Mouse (Mus musculus) gastrocnemius, postnatal 10 days (tissue): ENCODE measurements at regions not wholly inside any gene's neighbourhood (a gene's known extent, or its start where the extent isn't known, plus 50 kb on each side); places are given as distances from the start of the nearest gene placed in this dataset.

Experiments
- DNase-seq: peaks from one replicate; pipeline ENCODE4 v3.0.0; 2021; ENCODE audit warnings: mixed read lengths

DNA sequence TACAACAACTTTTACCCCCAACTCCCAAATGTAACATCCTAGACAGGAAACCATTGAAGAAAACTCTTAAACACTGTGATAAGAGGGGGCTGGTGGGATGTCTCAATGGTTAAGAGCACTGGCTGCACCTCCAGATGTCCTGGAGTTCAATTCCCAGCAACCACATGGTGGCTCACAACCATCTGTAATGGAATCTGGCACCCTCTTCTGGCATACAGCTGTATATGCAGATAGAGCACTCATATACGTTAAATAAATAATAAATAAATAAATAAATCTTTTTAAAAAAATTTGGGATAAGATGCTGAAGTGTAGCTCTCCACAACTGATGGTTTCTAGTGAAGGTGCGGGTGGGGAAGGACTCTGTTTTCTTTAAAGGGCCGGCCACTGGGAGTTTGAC, 69.3 kb downstream of the Kctd15 start:
- no peak for DNase-seq

DNA sequence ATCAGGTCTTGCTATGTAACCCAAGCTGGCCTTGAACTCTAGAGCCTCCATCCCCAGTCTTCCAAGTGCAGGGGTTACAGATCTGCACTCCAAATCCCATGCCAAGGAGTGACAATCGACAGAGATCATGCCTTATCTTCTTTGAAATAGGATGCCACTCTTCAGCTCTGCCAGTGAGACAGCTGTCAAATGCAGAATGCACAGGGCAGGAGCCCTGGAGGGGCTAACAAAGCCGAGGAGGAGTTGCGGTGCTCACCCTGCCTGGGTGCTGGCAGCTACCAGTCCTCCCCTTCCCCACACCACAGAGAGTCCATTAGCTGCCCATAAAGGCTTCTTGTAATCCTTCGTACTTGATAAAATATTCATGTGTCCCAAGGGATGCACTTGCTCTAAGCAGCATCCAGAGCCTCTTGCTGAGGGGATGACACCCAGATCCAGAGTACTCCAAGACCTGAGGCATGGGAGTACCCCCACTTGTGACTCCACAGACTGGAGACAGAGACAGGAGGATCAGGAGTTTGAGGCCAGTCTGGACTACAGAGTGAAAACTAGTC, 71.1 kb downstream of the Kctd15 start:
- DNase-seq, result no peak

DNA sequence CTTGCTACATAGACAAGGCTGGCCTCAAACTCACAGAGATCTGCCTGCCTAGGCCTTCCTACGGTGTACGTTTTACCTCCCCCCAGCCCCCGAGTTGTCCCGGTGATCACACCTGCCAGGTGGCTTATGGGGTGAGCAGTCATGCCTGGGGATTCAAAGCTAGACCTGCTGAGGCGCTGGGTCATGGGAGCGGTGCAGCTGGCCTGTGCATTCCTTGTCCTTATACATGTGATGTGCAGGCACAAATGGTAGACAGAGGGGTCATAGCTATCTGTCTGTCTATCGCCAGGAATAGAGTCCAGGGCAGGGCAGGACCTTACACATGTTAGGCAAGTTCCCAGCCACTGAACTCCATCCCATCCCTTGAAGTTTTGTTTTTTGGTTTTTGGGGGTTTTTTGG, 71.7 kb downstream of the Kctd15 start:
- DNase-seq, result no peak

DNA sequence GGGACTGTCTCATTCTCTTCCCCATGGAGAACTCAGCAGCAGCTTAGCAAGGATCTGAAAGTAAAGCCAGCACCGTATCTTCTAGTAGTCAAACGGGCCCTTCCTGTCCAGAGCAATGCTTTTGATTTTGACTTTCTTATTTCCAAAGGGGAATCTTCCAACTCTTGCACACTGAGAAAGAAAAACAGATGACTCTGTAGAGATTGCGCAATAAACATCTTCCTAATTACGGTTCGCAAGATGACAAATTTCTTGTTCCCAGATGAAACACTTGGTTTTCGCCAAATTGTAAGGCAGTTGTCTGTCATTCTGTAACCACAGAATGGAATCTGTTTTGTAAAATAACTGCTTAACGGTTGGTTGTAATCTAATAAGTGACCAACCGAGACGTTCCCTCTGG, 75.7 kb downstream of the Kctd15 start:
- DNase-seq, result no peak

DNA sequence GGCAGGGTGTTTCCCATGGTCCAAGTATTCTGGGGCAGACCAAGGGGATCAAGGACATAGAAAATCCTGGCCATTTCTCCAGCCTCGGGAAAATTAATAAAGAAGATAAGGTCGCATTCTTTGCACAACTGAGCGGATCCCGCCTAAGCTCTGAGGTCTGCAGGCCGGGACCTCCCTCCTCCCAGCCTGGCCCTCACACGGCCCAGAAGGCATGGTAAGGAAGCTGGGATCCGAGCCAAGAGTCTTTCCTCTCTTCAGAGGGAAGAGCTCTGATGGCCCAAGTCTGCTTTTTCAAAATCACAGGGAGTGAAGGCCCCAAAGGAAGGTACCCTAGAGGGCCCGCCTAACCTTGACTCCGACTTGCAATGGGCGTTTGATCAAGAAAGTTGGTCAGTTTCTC, 85.2 kb downstream of the Kctd15 start:
- DNase-seq, result peak; percentile 26

DNA sequence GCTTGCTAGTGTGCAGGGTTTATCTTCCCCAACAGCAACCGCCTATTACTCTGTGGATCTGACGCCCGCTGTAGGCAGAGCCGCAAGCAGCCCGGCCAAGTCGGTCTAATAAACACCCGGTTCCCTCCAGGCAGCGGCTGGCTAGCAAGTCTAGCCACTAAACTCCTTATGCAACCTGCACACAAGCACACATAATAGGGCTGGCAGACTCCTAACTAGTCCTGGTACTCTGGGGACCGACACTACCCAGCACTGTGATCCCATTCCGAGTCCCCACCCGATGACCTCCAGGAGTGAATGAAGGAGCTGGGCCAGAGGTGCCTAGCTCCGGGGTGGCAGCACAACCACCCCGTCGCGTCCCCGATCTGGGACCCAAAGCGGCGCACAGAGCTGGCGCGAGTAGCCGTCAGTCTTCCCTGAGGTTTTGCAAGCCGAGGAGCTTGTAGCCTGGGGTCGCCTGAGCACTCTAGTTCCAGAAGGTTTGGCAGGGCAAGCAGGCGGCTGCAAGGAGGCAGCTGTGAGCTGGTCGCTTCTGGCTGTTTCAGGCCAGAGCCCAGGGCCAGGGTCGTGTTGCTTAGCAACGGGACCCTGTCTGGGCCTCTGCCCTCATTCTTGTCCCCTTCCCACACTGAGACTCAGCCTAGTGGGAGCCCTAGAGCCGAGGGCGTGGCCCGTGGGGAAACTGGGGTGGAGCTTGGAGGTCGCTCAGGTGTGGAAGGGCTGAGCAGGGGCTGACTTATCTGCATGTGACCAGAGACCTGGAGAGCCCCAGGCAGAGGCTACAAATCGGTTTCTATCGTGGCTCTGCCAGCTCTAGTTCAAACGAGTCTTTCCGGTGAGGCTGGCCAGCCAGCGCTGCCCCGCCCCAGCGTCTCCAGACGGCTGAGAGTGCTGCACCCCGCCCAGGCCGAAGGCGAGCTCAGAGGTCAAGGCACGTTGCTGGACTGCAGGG, 86.1 kb downstream of the Kctd15 start:
- DNase-seq, result peak; percentile 60

DNA sequence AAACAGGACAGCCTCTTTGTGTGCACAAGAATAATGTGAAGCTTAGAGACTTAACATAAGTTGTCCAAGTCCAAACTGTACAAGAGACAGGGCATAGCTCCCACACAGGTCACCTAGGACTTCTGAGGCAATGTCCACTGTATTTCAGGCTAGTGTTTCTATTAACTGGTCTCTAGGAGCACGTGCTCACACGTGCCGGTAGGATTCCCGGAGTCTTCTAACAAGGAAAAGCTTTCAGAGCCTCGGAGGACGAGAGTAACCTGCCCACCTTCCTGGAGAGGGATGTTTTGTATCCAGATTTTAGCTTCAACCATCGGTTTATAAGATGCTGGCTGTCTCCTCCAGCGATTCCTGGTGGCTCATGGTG, 86.8 kb downstream of the Kctd15 start:
- no peak for DNase-seq

DNA sequence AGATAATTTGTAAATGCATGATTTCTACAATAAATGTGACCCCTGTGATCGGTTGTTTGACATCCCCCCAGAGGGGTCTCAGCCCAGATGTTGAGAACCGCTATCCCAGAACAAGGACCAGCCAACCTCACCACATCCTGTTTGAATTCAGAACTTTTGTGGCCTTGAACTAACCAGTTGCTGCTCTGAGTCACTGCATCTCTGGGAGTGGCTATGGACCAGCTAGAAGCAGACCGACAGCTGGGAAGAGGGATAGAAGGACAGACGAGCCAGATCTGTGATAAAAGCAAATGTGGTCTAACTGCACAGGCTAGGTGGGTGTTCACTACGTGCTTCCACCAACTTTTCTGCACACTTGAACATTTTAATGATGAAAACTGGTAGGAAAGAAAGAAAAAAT, 89.0 kb downstream of the Kctd15 start:
- no peak for DNase-seq

DNA sequence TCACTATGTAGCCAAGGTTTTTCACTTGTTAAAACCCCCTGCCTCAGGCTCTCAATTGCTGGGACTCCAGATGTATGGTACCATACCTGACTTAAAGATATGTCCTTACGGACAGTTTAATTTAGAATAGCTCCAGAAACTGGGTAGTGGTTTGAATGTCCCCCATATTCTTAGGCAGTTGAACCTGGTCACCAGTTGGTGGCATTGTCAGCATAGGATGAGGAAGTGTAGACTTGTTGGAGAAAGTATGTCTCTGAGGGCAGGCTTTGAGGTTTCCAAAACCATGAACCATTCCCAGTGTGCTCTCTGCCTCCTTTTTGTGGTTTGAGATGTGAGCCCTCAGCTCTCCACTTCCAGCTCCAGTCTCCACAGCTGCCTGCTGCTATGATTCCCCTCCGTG, 94.4 kb downstream of the Kctd15 start:
- no peak for DNase-seq

DNA sequence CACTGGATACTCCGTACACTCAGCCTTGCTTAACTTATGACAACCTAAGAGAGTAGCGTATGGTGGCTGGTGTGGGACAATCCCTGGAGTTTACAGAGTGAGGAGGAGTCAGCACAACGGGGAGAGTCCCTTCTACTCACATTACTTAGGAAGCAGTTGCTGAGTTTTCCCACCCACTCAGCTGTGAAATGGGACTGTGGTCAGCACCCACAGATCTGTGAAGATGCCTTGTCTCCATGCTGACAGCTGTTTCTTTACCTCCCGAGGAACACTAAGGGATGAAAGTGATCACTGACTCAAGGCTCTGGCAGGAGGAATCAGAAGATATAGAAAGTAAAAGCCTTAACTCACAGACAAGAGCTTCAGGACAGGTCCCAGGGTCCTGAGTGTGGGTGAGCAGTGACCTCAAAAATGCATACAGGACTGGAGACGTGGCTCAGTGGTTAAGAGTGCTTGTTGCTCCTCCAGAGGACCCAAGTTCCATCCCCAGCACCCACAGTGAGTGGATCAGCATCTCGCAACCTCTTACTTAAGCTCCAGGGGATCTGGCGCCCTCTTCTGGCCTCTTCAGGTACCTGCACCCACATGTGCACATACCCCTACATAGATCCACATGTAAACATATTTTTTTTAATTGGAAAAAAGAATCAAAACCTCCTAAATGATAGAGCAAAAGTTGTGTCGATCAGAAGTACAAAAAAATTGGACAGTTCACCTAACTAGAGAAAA, 97.8 kb downstream of the Kctd15 start:
- DNase-seq, result no peak

DNA sequence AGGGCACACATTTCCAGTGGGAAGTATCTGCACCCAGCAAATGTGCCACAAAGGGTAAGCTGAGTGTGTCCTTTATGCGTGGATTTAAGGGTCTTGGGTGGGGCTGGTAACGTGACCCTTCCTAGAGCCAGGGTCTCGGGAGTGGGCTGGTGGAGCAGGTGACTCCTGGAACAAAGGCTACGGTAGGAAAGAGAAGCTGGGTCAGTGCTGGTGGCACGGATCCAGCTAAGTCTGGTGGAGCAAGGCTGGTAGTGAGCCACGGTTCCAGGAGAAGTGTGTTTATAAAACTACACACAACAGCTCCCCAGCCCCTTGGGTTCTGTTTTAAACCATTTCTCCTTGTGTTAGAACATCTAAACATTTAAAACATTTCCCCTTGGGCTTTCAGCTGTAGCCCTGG, 101.3 kb downstream of the Kctd15 start:
- DNase-seq, result no peak

DNA sequence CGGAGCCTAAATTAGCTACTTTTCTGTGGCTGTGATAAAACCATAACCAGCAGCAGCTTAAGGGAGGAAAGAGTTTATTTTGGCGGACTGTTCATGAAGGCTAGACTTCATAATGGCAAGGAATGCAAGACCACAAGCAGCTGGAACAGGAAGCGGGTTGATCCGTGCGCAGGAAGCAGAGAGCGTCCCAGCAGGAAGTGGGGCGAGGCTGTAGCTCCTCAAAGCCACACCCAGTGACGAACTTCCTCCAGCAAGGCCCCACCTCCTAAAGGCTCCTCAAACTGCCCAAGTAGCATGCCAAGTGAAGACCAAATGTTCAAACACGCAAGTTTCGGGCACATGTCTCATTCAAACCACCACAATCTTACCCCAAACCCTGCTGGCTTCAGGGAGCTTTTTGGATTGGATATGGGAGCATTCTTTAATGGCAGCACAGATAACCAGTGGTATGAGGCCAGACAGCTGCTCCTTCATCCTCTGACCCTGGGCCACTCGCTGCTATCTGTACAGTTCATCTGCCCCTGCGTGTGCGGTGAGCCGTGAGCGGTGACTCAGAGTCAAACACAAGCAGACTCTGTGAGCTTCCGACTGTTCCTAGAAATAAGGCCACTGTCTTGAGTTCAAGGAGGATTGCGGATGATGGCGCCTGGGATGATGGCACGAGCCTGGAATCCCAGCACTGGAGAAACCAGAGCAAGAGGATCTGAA, 109.8 kb downstream of the Kctd15 start:
- DNase-seq, result no peak

DNA sequence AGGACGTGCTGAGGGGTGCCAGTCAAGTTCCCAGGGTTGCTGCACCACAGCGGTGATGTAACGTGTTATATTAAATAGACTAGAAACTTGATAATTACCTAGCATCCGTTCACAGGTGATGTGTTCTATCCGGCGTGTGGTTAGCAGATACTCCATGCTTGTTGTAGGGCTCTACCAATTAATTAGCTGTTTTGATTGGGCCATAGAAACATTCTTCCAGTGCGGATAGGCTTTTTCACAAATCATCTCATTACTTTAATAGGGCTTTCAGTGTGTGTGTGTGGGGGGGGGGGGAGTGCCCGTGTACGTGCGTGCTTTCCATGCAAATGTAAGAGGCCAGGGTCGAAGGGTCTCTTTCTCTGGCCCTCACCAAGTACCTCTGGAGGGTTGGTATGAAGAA, 110.6 kb downstream of the Kctd15 start:
- DNase-seq, result no peak

DNA sequence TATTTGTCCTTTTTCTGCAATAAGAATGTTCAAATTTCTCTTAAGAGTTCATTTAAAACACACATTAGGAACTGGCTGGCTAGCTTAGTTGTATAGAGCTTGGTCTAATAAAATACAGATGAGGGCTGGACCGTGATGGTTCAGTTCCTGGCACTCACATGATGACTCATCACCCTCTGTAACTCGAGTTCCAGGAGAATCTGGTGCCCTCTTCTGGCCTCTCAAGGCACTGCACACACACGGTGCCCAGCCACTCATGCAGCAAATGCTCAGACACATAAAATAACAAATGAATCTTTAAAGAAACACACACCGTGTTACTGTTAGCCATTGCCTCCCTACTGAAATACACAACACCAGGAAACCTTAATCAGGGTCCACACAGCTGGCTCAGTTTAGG, 114.6 kb downstream of the Kctd15 start:
- peak; percentile 21 for DNase-seq

DNA sequence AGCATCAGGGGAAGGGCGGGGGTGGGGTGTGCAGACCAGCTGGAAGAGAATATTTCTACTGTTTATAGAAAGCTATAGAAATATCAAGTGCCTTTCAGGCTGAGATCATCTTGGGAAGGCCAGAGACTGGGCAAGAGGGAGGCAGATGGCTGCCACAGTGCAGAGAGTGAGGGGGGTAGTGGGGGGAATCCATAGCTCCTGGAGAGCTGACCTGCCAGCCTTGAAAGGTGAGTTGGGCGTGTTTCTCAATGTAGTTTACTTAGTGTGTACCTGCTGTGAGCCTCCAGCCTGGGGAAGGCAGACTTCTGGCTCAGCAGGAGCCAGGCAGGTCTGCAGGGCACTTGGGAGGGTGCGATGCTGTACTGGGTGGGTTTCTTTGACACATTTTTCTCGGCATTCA, 115.5 kb downstream of the Kctd15 start:
- no peak for DNase-seq

DNA sequence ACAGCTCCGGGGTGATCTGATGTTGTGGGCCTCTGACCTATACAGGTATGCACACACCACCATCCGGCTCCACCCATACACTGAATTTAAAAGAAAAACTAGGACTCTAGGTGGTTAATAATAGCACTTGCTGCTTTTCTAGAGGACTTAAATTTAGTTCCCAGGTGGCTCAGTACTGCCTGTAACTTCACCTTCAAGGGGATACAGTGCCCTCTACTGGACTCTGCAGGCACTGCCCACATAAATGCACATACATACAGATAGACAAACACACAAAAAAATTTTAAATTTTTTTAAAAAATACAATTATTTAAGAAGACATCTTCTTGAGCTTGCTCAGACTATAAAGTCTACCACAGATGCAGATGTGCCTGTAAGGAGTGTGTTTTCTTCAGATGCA, 116.7 kb downstream of the Kctd15 start:
- no peak for DNase-seq

DNA sequence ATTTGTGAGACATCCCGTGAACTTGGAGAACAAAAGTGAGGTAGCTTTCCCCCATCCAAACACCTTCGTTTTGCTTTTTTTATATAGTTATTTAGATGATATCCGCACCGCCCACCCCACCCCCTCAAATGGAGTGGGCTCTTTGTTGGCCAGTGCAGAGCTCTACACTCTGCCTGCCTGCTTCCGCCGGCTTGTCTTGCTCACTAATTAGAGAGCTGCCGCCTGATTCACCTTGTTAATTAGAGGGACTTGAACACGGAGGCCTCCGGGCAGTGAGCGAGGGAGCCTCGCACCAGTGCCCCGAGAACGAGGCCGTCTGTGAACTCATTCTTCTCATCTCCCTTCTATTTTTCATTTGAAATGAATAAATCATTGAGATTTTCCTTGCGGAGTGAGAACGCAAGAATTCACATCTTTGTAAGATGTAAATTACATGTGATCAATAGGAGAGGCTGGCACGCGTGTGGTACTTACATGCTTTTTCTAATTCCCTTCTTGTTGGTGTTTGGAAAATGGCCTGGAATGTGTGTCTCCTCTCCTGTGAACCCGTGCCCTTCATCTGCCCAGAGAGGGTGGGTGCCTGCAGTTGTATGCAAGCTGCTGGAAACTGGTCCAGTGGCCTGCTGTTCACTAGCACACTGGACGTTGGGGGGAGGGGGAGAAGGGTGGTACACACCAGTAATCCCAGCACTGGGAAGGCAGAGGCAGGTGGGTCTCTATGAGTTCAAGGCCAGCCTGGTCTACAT, 118.0 kb downstream of the Kctd15 start:
- no peak for DNase-seq

DNA sequence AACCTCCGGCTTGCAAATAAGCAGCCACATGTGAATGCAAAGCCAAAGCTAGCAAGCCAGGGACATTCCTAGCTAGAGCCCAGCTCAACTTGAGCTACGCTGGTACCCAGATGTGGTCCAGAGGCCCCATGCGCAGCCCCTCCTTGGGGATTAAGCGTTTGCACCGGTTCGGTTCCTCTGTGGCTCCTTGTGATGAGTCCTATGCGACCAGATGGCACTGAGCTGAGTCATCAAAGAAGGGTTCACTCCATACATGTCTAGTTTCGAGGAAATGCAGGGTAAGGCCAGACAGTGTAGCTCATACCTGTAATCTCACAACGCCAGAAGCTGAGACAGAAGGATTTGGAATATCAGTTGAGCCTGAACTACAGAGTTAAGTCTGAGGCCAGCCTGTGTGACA, 119.4 kb downstream of the Kctd15 start:
- DNase-seq, result no peak

DNA sequence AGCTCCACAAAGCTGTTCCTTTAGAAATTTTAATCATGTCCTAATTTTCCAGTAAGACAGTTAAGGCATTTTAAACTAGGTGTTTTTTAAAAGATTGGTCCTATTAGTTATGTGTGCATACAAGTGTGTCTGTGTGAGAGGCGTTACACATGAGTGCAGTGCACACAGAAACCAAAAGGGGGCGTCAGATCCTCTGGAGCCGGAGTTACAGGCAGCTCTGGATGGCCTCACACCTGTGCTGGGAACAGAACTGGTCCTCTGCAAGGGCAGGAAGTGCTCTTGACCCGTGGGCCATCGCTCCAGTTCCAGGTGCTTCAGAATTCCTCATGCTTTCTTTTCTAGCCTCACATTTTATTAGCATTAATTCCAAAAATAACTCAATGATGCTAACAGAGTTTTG, 122.3 kb downstream of the Kctd15 start:
- no peak for DNase-seq

DNA sequence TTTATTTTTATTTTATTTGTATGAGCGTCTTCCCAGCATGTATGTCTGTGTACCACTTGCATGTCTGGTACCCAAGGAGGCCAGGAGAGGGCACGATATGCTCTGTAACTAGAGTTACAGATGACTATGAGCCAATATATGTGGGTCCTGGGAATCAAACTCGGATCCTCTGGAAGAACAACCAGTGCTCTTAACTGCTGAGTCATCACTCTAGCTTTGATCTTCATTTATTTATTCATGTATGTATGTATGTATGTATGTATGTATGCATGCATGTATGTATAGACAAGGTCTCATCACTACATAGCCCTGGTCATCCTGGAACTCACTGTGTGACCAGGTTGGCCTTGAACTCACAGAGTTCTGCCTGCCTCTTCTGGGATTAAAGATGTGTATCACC, 124.9 kb downstream of the Kctd15 start:
- no peak for DNase-seq

DNA sequence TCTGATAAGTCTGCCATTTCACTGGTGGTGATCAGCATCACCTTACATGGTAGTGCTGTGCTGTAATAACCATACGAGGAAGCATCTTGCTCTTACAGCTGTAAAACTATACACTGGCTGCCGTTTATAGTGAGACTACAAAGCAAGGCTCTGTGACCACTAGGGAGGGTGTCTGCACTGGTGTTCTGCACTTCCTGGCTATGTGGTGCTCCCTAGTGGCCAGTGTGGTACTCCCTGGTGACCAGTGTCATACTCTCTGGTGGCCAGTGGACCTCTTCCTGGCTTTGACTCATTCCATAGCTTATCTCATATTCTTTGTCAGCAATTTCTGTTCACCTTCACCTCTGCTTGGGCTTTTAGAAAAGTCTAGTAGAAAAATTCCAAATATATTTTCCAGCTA, 114.7 kb upstream of the Lsm14a start:
- DNase-seq, result no peak

DNA sequence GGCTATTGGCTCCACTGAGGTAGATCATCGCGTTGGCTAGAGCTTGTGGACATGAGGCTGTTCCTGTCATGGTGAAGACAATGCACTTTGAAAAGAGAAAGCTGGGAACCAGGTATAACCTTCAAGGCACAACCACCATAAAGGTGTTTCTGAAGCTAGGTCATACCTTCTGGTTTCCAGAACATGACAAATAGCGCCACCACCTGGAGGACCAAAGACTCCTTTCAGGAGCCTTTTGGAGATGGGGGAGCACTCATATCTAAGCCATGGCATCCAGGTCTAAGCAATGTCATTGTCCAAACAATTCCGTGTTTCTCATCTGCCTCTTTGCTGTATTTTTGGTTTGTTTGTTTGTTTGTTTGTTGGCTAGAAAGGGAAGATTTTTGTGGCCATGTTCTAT, 113.7 kb upstream of the Lsm14a start:
- no peak for DNase-seq
